In the genomic region with DNA sequence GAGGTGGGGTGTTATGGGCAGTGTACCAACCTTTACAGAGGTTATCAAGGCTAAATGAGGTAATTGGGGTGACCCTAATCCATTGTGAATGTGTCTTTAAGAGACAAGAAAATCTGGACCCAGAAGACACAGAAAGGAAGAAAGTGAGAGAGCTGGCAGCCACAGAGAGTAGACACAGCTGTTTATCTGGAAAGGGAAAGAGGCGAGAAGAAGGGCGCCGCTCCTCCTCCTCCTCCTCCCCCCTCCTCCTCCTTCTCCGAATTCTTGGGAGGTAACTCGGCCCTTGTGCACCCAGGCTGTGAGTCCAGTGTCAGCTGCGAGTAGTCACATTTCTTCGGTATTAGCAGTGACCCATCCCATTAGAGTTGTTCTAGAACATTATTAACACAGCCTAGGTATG, we compare ENCODE assay signal across 15 mouse cellular contexts. TPM values are rescaled to one million over a fixed set of nuclear protein-coding genes. Genes with fewer than 3 reads are reported as not detected.
"Had no signal": no experiment of that assay in that cellular context is flagged by ENCODE, and none has a peak within 500 bp of the region (broad histone marks: within the 10 kb centered on the region; RNA-seq: fewer than 3 reads in every experiment).

No protein-coding gene starts in this region.

- H3K9me3 ChIP-seq: limb, embryonic 10.5 days; liver, embryonic 15.5 days; midbrain, embryonic 10.5 days; neural tube, embryonic 15.5 days had no signal

- H3K36me3 ChIP-seq: limb, embryonic 10.5 days; liver, embryonic 15.5 days; midbrain, embryonic 10.5 days; neural tube, embryonic 15.5 days had no signal

- H3K9ac ChIP-seq: liver, embryonic 15.5 days; neural tube, embryonic 15.5 days had no signal

- H3K27me3 ChIP-seq: neural tube, embryonic 15.5 days had no signal

- H3K27ac ChIP-seq: left cerebral cortex, adult 2 months; limb, embryonic 10.5 days; liver, embryonic 15.5 days; midbrain, embryonic 10.5 days; neural tube, embryonic 15.5 days; stomach, postnatal 0 days had no signal

- ATAC-seq: hindbrain, embryonic 16.5 days; inflammation-experienced regulatory T-cells, adult 6 months; intestine, postnatal 0 days had no signal

- H3K4me1 ChIP-seq: liver, embryonic 15.5 days had no signal

- H3K4me2 ChIP-seq: liver, embryonic 11.5 days; liver, embryonic 15.5 days; neural tube, embryonic 15.5 days had no signal

- DNase-seq: midbrain, embryonic 14.5 days; right cerebral cortex, adult 18-20 months; thymus, postnatal 4 days had no signal

- H3K4me3 ChIP-seq: left cerebral cortex, adult 2 months; limb, embryonic 10.5 days; liver, embryonic 15.5 days; midbrain, embryonic 10.5 days; myocyte; neural tube, embryonic 15.5 days had no signal

RNA-seq across cellular contexts. Expression of gene Elfn1, which starts 8.7 kb away (rescaled TPM):
- total RNA-seq: megakaryocyte, adult 5-6 weeks had no signal
- polyA plus RNA-seq: inflammation-experienced regulatory T-cells, adult 6 months had no signal
